Mouse (Mus musculus): ENCODE measurements around the gene Asphd2. TPM values are rescaled to one million over a fixed set of nuclear protein-coding genes. Genes with fewer than 3 reads are reported as not detected.

Gene Asphd2
- total and polyA plus RNA-seq, 3 experiments = 0.08 TPM; not detected in 2

DNA sequence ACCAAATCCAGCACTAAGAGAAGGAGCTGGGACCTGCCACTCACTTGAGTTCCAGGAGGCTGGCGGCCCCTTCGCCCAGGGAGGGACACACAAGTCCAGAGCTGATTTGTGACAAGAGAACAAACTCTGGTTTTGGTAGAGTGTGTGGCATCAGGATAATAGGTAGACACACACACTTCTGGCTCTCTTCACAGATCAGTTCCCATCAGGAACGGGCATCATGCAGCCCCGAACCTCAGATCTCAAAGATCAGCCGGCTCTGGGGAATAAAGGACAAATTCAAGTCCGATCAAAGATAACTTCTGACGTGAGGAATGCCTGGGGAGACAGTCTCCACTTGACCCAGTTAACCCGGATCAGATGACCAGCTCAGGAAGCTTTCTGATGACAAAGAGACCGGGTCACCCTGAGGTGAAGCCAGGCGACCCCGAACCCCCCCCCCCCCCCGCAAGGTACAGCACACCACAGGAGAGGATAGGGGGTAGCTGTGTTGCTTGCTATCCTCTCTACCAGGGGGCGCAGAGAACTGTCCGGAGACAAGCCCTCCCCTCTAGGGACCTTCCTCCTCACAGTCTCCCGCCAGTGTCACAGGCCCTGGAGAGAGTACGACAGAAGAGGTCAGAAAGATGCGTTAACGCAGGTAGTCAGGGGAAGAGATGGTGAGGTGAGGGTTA lies 788 bp downstream of the Asphd2 start:
- H3K27ac ChIP-seq (ENCODE audit: control insufficient read depth, low read depth, low read length) = no peak overlapping the region
- H3K9me3 ChIP-seq (replicated peaks; ENCODE audit: insufficient read depth, low read length) = no peaks in the 10 kb centered on the region
- no peak overlapping the region for H3K9ac ChIP-seq (ENCODE audit: control insufficient read depth, low read depth, low read length, poor library complexity, severe bottlenecking)
- DNase-seq (ENCODE audit: low read depth, low spot score) = no peak
- H3K27me3 ChIP-seq (ENCODE audit: control insufficient read depth in 1 of 2, insufficient read depth in 2 of 2, low read length in 2 of 2) = no peaks in the 10 kb centered on the region
- TF ChIP-seq MYC (IDR thresholded peaks at IDR 0.05; ENCODE audit: low read depth, low read length) = no peak
- TF ChIP-seq MYB (IDR thresholded peaks at IDR 0.05; ENCODE audit: low read depth, low read length) = no peak
- no peak for TF ChIP-seq RAD21 (IDR thresholded peaks at IDR 0.05; ENCODE audit: low read depth, low read length)
- no peak for TF ChIP-seq E2F4 (IDR thresholded peaks at IDR 0.05; ENCODE audit: borderline replicate concordance, low read depth, low read length)
- no peak for TF ChIP-seq SMC3 (IDR thresholded peaks at IDR 0.05; ENCODE audit: low read depth, low read length)
- no peak overlapping the region for H3K4me3 ChIP-seq (ENCODE audit: control insufficient read depth in 1 of 2, insufficient read depth in 1 of 2, low read depth in 2 of 2, low read length in 2 of 2)
- no peaks in the 10 kb centered on the region for H3K79me2 ChIP-seq (ENCODE audit: control insufficient read depth, insufficient read depth, low read length, poor library complexity)
- H3K36me3 ChIP-seq (ENCODE audit: control insufficient read depth in 1 of 2, insufficient read depth in 2 of 2, low read length in 2 of 2) = no peaks in the 10 kb centered on the region
- H3K4me1 ChIP-seq (ENCODE audit: control insufficient read depth in 1 of 2, insufficient read depth in 2 of 2, low read length in 2 of 2) = no peaks in the 10 kb centered on the region

DNA sequence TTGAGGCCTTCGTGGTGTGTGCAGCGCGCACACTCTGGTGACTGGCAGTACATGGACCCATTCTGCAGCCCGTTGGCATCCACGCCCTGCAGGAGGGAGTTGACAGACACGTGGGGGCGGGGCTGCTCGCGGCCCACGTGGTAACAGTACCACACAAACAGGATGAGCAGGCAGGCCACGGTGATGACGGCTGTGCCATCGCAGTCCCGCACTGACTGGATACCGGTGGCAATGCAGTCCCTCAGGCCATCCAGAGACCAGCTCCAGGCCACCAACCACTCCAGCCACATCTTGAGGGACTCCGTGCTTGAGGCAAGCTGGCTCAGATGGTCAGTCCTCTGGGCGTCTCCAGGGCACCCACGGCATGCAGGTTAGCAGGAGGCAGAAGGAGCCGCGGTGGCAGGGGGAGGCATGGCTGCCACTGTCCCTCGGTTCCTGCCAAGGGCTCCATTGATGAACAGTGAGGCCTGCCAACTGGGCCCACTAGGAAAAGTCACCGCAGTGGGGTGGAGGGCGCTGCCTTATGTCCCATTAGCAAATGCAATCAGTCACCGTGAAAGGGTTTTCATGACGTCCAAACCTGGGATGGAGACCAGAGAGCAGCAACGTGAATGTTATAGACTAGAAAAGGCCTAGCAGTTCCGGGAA lies 2.9 kb downstream of the Asphd2 start:
- Histone ChIP-seq H3K36me3 (ENCODE audit: control insufficient read depth in 1 of 2, insufficient read depth in 2 of 2, low read length in 2 of 2) (no peaks in the 10 kb centered on the region), H3K27me3 (ENCODE audit: control insufficient read depth in 1 of 2, insufficient read depth in 2 of 2, low read length in 2 of 2) (no peaks in the 10 kb centered on the region), H3K9ac (ENCODE audit: control insufficient read depth, low read depth, low read length, poor library complexity, severe bottlenecking) (no peak overlapping the region), H3K27ac (ENCODE audit: control insufficient read depth, low read depth, low read length) (no peak overlapping the region), H3K4me1 (ENCODE audit: control insufficient read depth in 1 of 2, insufficient read depth in 2 of 2, low read length in 2 of 2) (no peaks in the 10 kb centered on the region), H3K4me3 (ENCODE audit: control insufficient read depth in 1 of 2, insufficient read depth in 1 of 2, low read depth in 2 of 2, low read length in 2 of 2) (no peak overlapping the region), H3K79me2 (ENCODE audit: control insufficient read depth, insufficient read depth, low read length, poor library complexity) (no peaks in the 10 kb centered on the region), H3K9me3 (replicated peaks; ENCODE audit: insufficient read depth, low read length) (no peaks in the 10 kb centered on the region)
- DNase-seq (ENCODE audit: low read depth, low spot score) = no peak
- no peak for TF ChIP-seq CHD2 (IDR thresholded peaks at IDR 0.05; ENCODE audit: low read length)
- TF ChIP-seq TCF12 (IDR thresholded peaks at IDR 0.05; ENCODE audit: low read depth, low read length) = no peak
- TF ChIP-seq RCOR1 (IDR thresholded peaks at IDR 0.05; ENCODE audit: low read depth, low read length) = no peak
- TF ChIP-seq POLR2A (IDR thresholded peaks at IDR 0.05; ENCODE audit: control insufficient read depth in 1 of 2, insufficient read depth in 1 of 2, low read depth in 1 of 2, low read length in 2 of 2, poor library complexity in 1 of 2) = no peak
- TF ChIP-seq MAX (IDR thresholded peaks at IDR 0.05; ENCODE audit: low read length) = no peak
- no peak for TF ChIP-seq MAFK (IDR thresholded peaks at IDR 0.05; ENCODE audit: borderline replicate concordance, low read depth, low read length)
- no peak for TF ChIP-seq EP300 (IDR thresholded peaks at IDR 0.05; ENCODE audit: low read depth in 1 of 2, low read length in 2 of 2)
- no peak for TF ChIP-seq E2F4 (IDR thresholded peaks at IDR 0.05; ENCODE audit: borderline replicate concordance, low read depth, low read length)
- TF ChIP-seq HCFC1 (IDR thresholded peaks at IDR 0.05; ENCODE audit: low read depth, low read length) = no peak
- no peak for TF ChIP-seq MXI1 (IDR thresholded peaks at IDR 0.05; ENCODE audit: low read depth, low read length)
- no peak for TF ChIP-seq TAL1 (IDR thresholded peaks at IDR 0.05; ENCODE audit: low read length)
- TF ChIP-seq ELF1 (IDR thresholded peaks at IDR 0.05; ENCODE audit: low read depth, low read length) = no peak
- TF ChIP-seq GATA1 (IDR thresholded peaks at IDR 0.05; ENCODE audit: low read depth, low read length) = no peak
- no peak for TF ChIP-seq ZNF384 (IDR thresholded peaks at IDR 0.05; ENCODE audit: low read depth, low read length)
- no peak for TF ChIP-seq SMC3 (IDR thresholded peaks at IDR 0.05; ENCODE audit: low read depth, low read length)
- no peak for TF ChIP-seq CTCF (IDR thresholded peaks at IDR 0.05 in 2 of 3, conservative IDR thresholded peaks at IDR 0.05 in 1 of 3; ENCODE audit: control insufficient read depth in 1 of 3, insufficient read depth in 1 of 3, low read depth in 2 of 3, low read length in 3 of 3, poor library complexity in 1 of 3, severe bottlenecking in 1 of 3)
